Mouse (Mus musculus) naive thymus-derived CD4-positive, alpha-beta T cell, adult 2 months (primary cell): Measurements from ENCODE around the gene Hdac9.

Source experiments
- DNase-seq: peaks from one replicate; pipeline ENCODE4 v3.0.0-alpha.2; 2011; ENCODE audit warnings: low read depth

The Hdac9 gene

DNA sequence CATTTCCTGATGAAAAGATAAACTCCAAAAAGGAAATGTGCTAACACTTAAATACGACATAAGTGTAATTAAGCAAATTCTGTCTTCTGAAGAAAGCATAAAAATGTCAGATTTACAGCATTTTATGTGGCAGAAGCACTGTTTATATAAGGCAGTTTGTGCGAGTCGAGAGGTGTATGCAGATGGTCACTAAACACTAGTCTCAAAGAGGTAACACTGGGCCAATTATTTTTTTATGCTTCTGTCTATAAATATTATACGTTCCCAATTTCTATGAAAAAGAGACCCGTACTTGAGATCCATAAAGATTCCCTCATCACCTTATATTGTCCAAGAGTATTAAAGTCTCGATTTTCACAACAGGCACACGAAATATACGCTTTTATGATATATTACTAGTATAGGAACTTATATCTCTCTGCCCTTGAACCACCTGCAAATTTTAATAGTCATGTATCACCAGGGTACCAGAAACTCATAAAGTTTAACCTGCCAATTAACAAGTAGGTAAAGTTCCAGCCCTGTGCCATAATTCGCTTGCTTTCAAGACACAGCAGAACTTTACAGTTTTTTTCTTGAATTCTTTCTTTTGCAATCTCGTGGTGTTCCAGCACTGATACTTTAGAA, 322.6 kb downstream of the Hdac9 start:
- no peak for DNase-seq

GRCm38 (mm10) chr12:34587171-34587570, 329.7 kb downstream of the Hdac9 start:
- DNase-seq: no peak

DNA sequence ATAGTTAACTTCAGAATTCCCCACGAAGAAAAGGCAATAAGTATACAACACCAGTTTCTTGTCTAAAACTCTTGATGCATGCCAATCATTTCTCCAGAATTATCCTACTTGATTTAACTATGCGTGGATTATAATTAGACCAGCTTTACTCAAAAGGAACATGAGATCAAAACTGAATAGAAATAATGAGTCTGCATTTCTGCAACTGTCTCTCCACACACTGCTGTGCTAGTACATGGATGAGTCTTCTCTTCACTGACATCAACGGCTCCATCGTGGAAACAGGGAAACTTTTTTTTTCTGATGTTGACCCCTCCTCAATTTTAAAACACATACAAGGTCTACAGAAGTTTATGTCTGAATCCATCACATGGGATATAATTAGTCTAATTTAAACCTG, 334.4 kb downstream of the Hdac9 start:
- no peak for DNase-seq

DNA sequence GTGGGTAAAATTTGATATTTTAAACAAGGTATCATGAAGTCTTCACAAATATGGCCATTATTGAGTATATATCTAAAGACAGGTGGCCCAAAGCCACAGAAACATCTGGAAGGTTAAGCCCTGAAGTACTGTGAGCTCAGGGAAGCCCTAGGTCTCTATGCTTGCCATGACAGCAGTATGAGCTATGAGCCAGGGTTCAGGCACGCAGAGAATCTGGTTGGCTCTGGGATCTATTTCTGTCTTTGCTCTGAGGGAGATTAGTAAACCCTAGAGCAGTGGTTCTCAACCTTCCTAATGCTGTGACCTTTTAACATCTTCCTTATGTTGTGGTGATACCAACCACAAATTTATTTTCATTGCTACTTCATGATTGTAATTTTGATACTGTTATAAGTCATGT, 337.7 kb downstream of the Hdac9 start:
- DNase-seq: no peak

GRCm38 (mm10) chr12:34571069-34571468, 345.8 kb downstream of the Hdac9 start:
- DNase-seq: no peak

DNA sequence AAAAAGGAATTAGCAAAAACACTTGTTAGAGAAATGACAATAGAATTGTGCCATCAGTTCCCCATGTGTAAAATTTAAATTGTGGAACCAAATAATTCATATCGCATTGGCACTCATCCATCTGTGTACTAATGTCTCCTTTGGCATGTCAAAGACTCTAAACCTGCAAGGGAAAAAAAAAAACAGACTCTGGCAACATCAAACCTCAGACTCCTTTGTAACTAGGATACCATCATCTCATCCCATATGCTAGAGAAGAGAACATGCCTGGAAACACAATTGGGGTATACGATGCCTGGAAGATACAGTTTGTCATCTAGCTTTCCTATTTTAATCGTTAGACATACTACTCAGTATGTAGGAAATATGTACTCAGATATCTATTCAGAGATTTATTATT, 347.4 kb downstream of the Hdac9 start:
- no peak for DNase-seq

DNA sequence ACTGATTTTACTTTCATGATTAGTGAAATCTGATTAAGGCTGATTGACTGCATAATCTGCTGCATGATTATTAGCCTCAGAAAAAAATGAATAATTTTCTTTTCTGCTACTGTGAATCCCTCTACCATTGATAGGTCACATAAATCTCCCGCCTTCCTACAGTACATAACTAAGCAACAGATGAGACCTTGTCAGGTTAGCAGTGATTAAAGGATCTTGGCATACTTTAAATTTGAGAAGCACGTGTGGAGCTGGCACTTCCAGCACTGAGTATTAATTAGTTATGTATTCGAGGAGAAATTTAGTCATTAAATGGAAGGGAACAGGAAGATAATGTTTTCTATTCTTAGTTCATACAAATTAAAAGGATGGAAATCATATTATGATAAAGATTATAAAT, 347.8 kb downstream of the Hdac9 start:
- DNase-seq: no peak

GRCm38 (mm10) chr12:34562331-34562730, 354.6 kb downstream of the Hdac9 start:
- DNase-seq: no peak

DNA sequence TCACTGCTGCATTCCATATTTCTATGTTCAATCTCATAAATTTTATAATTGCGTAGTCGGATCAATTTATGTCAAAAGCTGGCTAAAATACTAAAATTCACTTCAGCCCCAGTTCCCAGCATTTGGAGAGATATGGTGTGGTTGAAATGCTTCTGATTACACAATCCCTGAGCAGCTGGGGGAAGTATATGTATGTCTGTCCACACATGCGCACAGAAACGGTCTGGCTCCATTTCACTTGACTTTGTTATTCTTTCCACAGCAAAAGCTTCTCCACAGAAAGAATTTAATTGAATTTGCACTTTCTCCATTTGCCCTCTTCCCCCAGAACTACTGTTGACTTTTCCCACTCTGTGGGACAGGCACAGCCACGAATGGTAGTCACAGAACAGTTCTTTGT, 357.9 kb downstream of the Hdac9 start:
- no peak for DNase-seq

- no peak for DNase-seq
Observed at GRCm38 (mm10) chr12:34554803-34555202, 362.1 kb downstream of the Hdac9 start.

- no peak for DNase-seq
Observed at GRCm38 (mm10) chr12:34550268-34550667, 366.6 kb downstream of the Hdac9 start.

- DNase-seq: no peak
Observed at GRCm38 (mm10) chr12:34529165-34529545, 387.7 kb downstream of the Hdac9 start.

DNA sequence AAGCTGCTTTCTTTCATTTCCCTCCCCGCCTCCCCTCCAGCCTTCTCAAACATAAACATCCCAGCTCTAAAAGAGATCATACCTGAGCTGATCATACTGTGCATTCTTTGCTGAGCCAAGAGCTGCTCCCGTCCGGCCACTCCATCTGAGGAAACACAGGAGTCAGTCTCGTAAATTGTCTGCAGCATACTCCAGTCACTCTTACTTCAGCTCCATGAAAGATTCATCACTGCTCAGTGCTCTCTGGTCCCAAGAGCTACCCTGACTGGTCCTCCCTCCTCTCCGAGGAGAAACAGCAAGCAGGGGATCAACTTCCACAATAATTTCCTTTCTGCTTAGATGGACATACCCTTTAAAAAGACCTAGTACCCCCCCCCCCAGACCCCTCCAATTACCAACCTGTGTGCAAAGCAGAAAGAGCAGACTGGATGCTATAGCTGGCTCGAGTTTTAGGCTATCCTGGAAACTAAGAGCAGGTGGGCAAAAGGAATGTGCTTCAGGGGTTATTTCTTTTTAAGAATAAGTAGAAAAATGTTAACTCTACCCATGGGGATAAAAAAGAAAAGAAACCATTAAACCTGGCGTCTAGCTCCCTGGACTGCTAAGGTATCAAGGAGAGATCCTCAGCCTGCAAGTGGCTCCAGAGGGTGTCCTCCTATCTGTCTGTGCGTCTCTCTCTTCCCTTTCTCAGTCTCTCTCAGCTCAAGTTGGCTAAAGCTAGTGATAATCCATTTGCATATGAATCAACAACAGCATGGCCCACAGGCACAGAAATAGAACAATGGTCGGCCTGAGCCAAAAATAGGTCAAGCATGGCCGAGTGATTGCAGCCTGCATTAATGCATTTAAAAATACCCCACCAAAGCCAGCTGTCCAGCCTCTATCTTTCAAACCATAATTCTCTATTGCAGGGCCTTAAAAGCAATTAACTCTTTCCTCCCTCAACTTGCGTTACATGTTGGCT, 388.4 kb downstream of the Hdac9 start:
- DNase-seq: no peak

DNA sequence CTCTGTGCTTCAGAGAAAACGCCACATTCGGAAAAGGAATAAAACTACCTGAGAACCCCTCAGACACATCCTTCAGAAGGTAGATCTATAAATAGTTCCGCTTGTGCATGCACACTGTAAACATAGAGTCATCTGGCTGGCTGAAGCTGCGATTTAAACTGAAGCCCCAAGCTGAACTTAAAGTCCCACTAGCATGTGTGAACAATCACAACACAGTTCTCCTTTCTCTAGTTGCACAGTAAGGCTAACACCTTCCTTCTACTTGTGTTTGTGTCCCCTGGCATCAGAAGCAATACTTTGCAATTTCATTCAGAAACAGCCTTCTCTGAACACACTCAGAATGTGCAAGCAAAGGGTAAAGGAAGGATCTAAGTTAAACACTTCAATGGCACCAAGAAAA, 389.1 kb downstream of the Hdac9 start:
- DNase-seq: no peak

- no peak for DNase-seq
Observed at GRCm38 (mm10) chr12:34521468-34521867, 395.4 kb downstream of the Hdac9 start.

GRCm38 (mm10) chr12:34516769-34517562, 399.9 kb downstream of the Hdac9 start:
- no peak for DNase-seq

DNA sequence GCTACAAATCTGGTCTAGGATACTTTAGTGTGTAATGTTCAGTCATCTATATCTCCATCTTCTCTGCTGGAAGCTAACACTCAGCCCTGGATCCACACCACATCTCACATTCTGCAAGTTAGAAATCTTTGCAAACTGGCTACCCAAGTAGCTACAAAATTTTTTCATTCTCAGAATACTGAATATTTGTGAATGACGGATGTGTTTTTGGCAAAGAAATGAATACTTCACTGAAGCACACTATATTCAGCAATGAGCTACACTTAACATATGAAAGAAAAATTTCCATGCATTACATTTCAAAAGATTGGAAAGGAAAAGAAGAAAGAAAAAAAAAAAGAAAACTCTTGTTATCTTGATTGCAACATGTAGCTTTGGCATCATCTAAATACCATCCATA, 410.6 kb downstream of the Hdac9 start:
- DNase-seq: no peak

- no peak for DNase-seq
Observed at GRCm38 (mm10) chr12:34498751-34499626, 417.9 kb downstream of the Hdac9 start.

DNA sequence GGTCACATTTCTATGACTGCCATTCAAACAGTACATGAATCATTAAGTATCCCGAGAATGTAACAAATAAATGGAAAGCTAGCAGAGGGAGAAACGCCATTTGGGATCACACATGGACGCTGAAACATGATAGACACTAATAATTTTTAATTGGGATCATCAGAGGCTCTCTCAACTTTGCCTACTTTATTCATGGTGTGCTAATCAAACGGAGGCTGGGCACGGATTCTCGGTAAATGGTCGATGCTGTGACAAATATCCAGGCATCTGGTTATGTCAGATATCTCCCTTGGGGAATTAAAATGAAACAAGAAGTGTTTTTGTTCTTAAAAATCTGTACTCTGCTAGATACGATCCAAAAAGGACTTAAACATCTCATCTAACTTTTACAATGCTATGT, 418.6 kb downstream of the Hdac9 start:
- DNase-seq: no peak

- no peak for DNase-seq
Observed at GRCm38 (mm10) chr12:34497702-34498101, 419.2 kb downstream of the Hdac9 start.

GRCm38 (mm10) chr12:34495940-34496339, 421.0 kb downstream of the Hdac9 start:
- DNase-seq: no peak

GRCm38 (mm10) chr12:34489629-34490028, 427.3 kb downstream of the Hdac9 start:
- no peak for DNase-seq
